Mouse (Mus musculus): ENCODE measurements around the gene Smarcc1. TPM values are rescaled to one million over a fixed set of nuclear protein-coding genes. Genes with fewer than 3 reads are reported as not detected.

The Smarcc1 gene
- polyA plus RNA-seq, 1 experiment from 2014 or later = 69.1 TPM

GRCm38 (mm10) chr9:110268416-110268815, 150.9 kb downstream of the Smarcc1 start:
- WGBS = 95% methylated on average over 10 of the region's 10 CpGs
- Histone ChIP-seq H3K9me3 (ENCODE audit: control insufficient read depth, low read length) (no peaks in the 10 kb centered on the region), H3K27me3 (replicated peaks; ENCODE audit: control insufficient read depth, insufficient read depth, low read length) (no peaks in the 10 kb centered on the region), H3K27ac (ENCODE audit: low read depth, low read length) (no peak overlapping the region), H3K4me1 (replicated peaks; ENCODE audit: control insufficient read depth, insufficient read depth, low read length) (no peaks in the 10 kb centered on the region), H3K9ac (ENCODE audit: low read depth, low read length) (no peak overlapping the region), H3K36me3 (ENCODE audit: control insufficient read depth, insufficient read depth, low read length) (no peaks in the 10 kb centered on the region), H3K4me2 (no peak overlapping the region), H3K4me3 (ENCODE audit: low read depth, low read length) (no peak overlapping the region)
- no peak for DNase-seq (ENCODE audit: low spot score)
- no peak for ATAC-seq (replicated peaks; ENCODE audit: low FRiP score)

GRCm38 (mm10) chr9:110272330-110272729, 154.8 kb downstream of the Smarcc1 start:
- DNase-seq (ENCODE audit: low spot score) = no peak
- Histone ChIP-seq H3K27ac (ENCODE audit: low read depth, low read length) (no peak overlapping the region), H3K4me2 (no peak overlapping the region), H3K9ac (ENCODE audit: low read depth, low read length) (no peak overlapping the region), H3K9me3 (ENCODE audit: control insufficient read depth, low read length) (no peaks in the 10 kb centered on the region), H3K4me1 (replicated peaks; ENCODE audit: control insufficient read depth, insufficient read depth, low read length) (no peaks in the 10 kb centered on the region), H3K36me3 (ENCODE audit: control insufficient read depth, insufficient read depth, low read length) (no peaks in the 10 kb centered on the region), H3K4me3 (ENCODE audit: low read depth, low read length) (no peak overlapping the region), H3K27me3 (replicated peaks; ENCODE audit: control insufficient read depth, insufficient read depth, low read length) (no peaks in the 10 kb centered on the region)
- 86% methylated on average over 3 of the region's 3 CpGs for WGBS
- no peak for ATAC-seq (replicated peaks; ENCODE audit: low FRiP score)

GRCm38 (mm10) chr9:110273507-110273906, 156.0 kb downstream of the Smarcc1 start:
- Histone ChIP-seq H3K27ac (ENCODE audit: low read depth, low read length) (no peak overlapping the region), H3K4me3 (ENCODE audit: low read depth, low read length) (no peak overlapping the region), H3K36me3 (ENCODE audit: control insufficient read depth, insufficient read depth, low read length) (no peaks in the 10 kb centered on the region), H3K9me3 (ENCODE audit: control insufficient read depth, low read length) (no peaks in the 10 kb centered on the region), H3K4me1 (replicated peaks; ENCODE audit: control insufficient read depth, insufficient read depth, low read length) (no peaks in the 10 kb centered on the region), H3K4me2 (no peak overlapping the region), H3K27me3 (replicated peaks; ENCODE audit: control insufficient read depth, insufficient read depth, low read length) (no peaks in the 10 kb centered on the region), H3K9ac (ENCODE audit: low read depth, low read length) (no peak overlapping the region)
- no peak for DNase-seq (ENCODE audit: low spot score)
- 58% methylated on average over 4 of the region's 4 CpGs for WGBS
- ATAC-seq (replicated peaks; ENCODE audit: low FRiP score) = no peak

- no peaks in the 10 kb centered on the region for H3K9me3 ChIP-seq (ENCODE audit: control insufficient read depth, low read length)
- DNase-seq (ENCODE audit: low spot score) (no peak), ATAC-seq (replicated peaks; ENCODE audit: low FRiP score) (no peak)
- WGBS = 63% methylated on average over 5 of the region's 5 CpGs
- no peaks in the 10 kb centered on the region for H3K36me3 ChIP-seq (ENCODE audit: control insufficient read depth, insufficient read depth, low read length)
- no peak overlapping the region for H3K4me3 ChIP-seq (ENCODE audit: low read depth, low read length)
- H3K27ac ChIP-seq (ENCODE audit: low read depth, low read length) = no peak overlapping the region
- H3K27me3 ChIP-seq (replicated peaks; ENCODE audit: control insufficient read depth, insufficient read depth, low read length) = no peaks in the 10 kb centered on the region
- H3K4me1 ChIP-seq (replicated peaks; ENCODE audit: control insufficient read depth, insufficient read depth, low read length) = no peaks in the 10 kb centered on the region
- H3K4me2 ChIP-seq = no peak overlapping the region
- no peak overlapping the region for H3K9ac ChIP-seq (ENCODE audit: low read depth, low read length)
These were observed 158.4 kb downstream of the Smarcc1 start for GRCm38 (mm10) chr9:110275882-110276281.

GRCm38 (mm10) chr9:110277431-110277881, 159.9 kb downstream of the Smarcc1 start:
- no peak overlapping the region for H3K9ac ChIP-seq (ENCODE audit: low read depth, low read length)
- no peak for DNase-seq (ENCODE audit: low spot score)
- H3K36me3 ChIP-seq (ENCODE audit: control insufficient read depth, insufficient read depth, low read length) = no peaks in the 10 kb centered on the region
- no peaks in the 10 kb centered on the region for H3K9me3 ChIP-seq (ENCODE audit: control insufficient read depth, low read length)
- H3K4me1 ChIP-seq (replicated peaks; ENCODE audit: control insufficient read depth, insufficient read depth, low read length) = no peaks in the 10 kb centered on the region
- no peak overlapping the region for H3K27ac ChIP-seq (ENCODE audit: low read depth, low read length)
- H3K4me3 ChIP-seq (ENCODE audit: low read depth, low read length) = no peak overlapping the region
- 56% methylated on average over 8 of the region's 8 CpGs for WGBS
- ATAC-seq (replicated peaks; ENCODE audit: low FRiP score) = no peak
- no peaks in the 10 kb centered on the region for H3K27me3 ChIP-seq (replicated peaks; ENCODE audit: control insufficient read depth, insufficient read depth, low read length)
- no peak overlapping the region for H3K4me2 ChIP-seq

GRCm38 (mm10) chr9:110284075-110284697, 166.7 kb downstream of the Smarcc1 start:
- Histone ChIP-seq H3K9me3 (ENCODE audit: control insufficient read depth, low read length) (no peaks in the 10 kb centered on the region), H3K9ac (ENCODE audit: low read depth, low read length) (no peak overlapping the region), H3K4me2 (no peak overlapping the region), H3K36me3 (ENCODE audit: control insufficient read depth, insufficient read depth, low read length) (no peaks in the 10 kb centered on the region), H3K27me3 (replicated peaks; ENCODE audit: control insufficient read depth, insufficient read depth, low read length) (no peaks in the 10 kb centered on the region), H3K4me3 (ENCODE audit: low read depth, low read length) (no peak overlapping the region), H3K27ac (ENCODE audit: low read depth, low read length) (no peak overlapping the region), H3K4me1 (replicated peaks; ENCODE audit: control insufficient read depth, insufficient read depth, low read length) (no peaks in the 10 kb centered on the region)
- DNase-seq (ENCODE audit: low spot score) (no peak), ATAC-seq (replicated peaks; ENCODE audit: low FRiP score) (no peak)
- WGBS = 91% methylated on average over 8 of the region's 10 CpGs

- Histone ChIP-seq H3K27ac (ENCODE audit: low read depth, low read length) (no peak overlapping the region), H3K4me1 (replicated peaks; ENCODE audit: control insufficient read depth, insufficient read depth, low read length) (no peaks in the 10 kb centered on the region), H3K4me2 (no peak overlapping the region), H3K9me3 (ENCODE audit: control insufficient read depth, low read length) (no peaks in the 10 kb centered on the region), H3K9ac (ENCODE audit: low read depth, low read length) (no peak overlapping the region), H3K27me3 (replicated peaks; ENCODE audit: control insufficient read depth, insufficient read depth, low read length) (no peaks in the 10 kb centered on the region), H3K36me3 (ENCODE audit: control insufficient read depth, insufficient read depth, low read length) (no peaks in the 10 kb centered on the region), H3K4me3 (ENCODE audit: low read depth, low read length) (no peak overlapping the region)
- WGBS = 79% methylated on average over 7 of the region's 7 CpGs
- no peak for ATAC-seq (replicated peaks; ENCODE audit: low FRiP score)
- DNase-seq (ENCODE audit: low spot score) = no peak
These were observed 169.9 kb downstream of the Smarcc1 start for GRCm38 (mm10) chr9:110287321-110287924.
